Mouse (Mus musculus) embryonic facial prominence, embryonic 15.5 days (tissue): ENCODE data around the gene Cd200. TPM values are rescaled to one million over a fixed set of nuclear protein-coding genes. Genes with fewer than 3 reads are reported as not detected.
A peak's percentile ranks its signal among the peaks of the same experiment; 100 is the strongest.
"Not testable (repeated sequence)": the region's sequence is repeated elsewhere in the genome, so short reads cannot be mapped to it uniquely, and the experiment has no call there.

ENCODE experiments used
- ATAC-seq: fragments of 200-750 bp; cut with Nextera tagmentation; 2 replicates; pipeline ENCODE4 v1.8.0; 2017; ENCODE audit warnings: low read depth, moderate TSS enrichment; ENCODE audit not compliant: insufficient number of reproducible peaks, low FRiP score, low TSS enrichment
- H3K27ac ChIP-seq: fragments of 300-500 bp; sonication (generic); replicated peaks from 2 replicates; pipeline ENCODE4 v1.5.1; 2015; ENCODE audit warnings: mild to moderate bottlenecking, inconsistent platforms
- H3K27me3 ChIP-seq: fragments of 300-500 bp; sonication (generic); 2 replicates; pipeline ENCODE4 v1.6.1; 2015; ENCODE audit warnings: inconsistent platforms
- H3K36me3 ChIP-seq: fragments of 300-500 bp; sonication (generic); 2 replicates; pipeline ENCODE4 v1.6.1; 2015; ENCODE audit warnings: mild to moderate bottlenecking, inconsistent platforms
- H3K4me1 ChIP-seq: fragments of 300-500 bp; sonication (generic); 2 replicates; pipeline ENCODE4 v1.6.1; 2015; ENCODE audit warnings: inconsistent platforms
- H3K4me2 ChIP-seq: fragments of 300-500 bp; sonication (generic); replicated peaks from 2 replicates; pipeline ENCODE4 v1.6.1; 2015; ENCODE audit warnings: mild to moderate bottlenecking, inconsistent platforms
- H3K4me3 ChIP-seq: fragments of 300-500 bp; sonication (generic); replicated peaks from 2 replicates; pipeline ENCODE4 v1.5.1; 2015; ENCODE audit warnings: mild to moderate bottlenecking, inconsistent platforms
- H3K9ac ChIP-seq: fragments of 300-500 bp; sonication (generic); 2 replicates; pipeline ENCODE4 v1.6.1; 2015; ENCODE audit warnings: inconsistent platforms
- H3K9me3 ChIP-seq: fragments of 300-500 bp; sonication (generic); replicated peaks from 2 replicates; pipeline ENCODE4 v1.6.1; 2016; ENCODE audit warnings: inconsistent platforms
- WGBS: fragments of 180-500 bp; shearing (Covaris S2); methylation state at CpG from one replicate; pipeline ENCODE4 v1.1.7; 2015; 5-methylcytosine and 5-hydroxymethylcytosine counted together
- polyA plus RNA-seq: library from polyadenylated mRNA; unstranded; fragments of >200 nt; fragmentation: Nextera tagmentation; extraction: Ambion mirVana; gene quantifications from 2 replicates; pipeline ENCODE4 v1.2.1, GENCODE M21; 2015

The Cd200 gene
- polyA plus RNA-seq, 1 experiment from 2014 or later: 50.0 TPM

GRCm38 (mm10) chr16:45361450-45361849 is 47.4 kb downstream of the Cd200 start:
- no peaks in the 10 kb centered on the region for H3K36me3 ChIP-seq
- no peak overlapping the region for H3K4me2 ChIP-seq
- no peaks in the 10 kb centered on the region for H3K9me3 ChIP-seq
- ATAC-seq: no peak
- H3K9ac ChIP-seq: no peak overlapping the region
- H3K4me3 ChIP-seq: no peak overlapping the region
- H3K27ac ChIP-seq: no peak overlapping the region; the same call in 1 of the 2 replicates
- no peaks in the 10 kb centered on the region for H3K27me3 ChIP-seq
- no peaks in the 10 kb centered on the region for H3K4me1 ChIP-seq

- not testable (repeated sequence) for H3K36me3 ChIP-seq, H3K27ac ChIP-seq, H3K4me2 ChIP-seq, H3K9ac ChIP-seq, ATAC-seq, H3K4me3 ChIP-seq, H3K4me1 ChIP-seq, H3K27me3 ChIP-seq, H3K9me3 ChIP-seq
- 86% methylated on average over 5 of the region's 5 CpGs for WGBS
Observed at GRCm38 (mm10) chr16:45358441-45358840, 50.4 kb downstream of the Cd200 start.

GRCm38 (mm10) chr16:45357134-45357533 is 51.7 kb downstream of the Cd200 start:
- Histone ChIP-seq H3K4me1 (no peaks in the 10 kb centered on the region), H3K36me3 (no peaks in the 10 kb centered on the region), H3K4me2 (no peak overlapping the region), H3K9ac (no peak overlapping the region), H3K9me3 (no peaks in the 10 kb centered on the region), H3K27me3 (no peaks in the 10 kb centered on the region), H3K4me3 (no peak overlapping the region), H3K27ac (no peak overlapping the region)
- 41% methylated on average over 1 of the region's 1 CpGs for WGBS
- ATAC-seq: no peak

- Histone ChIP-seq H3K9ac (no peak overlapping the region), H3K4me3 (no peak overlapping the region), H3K4me1 (no peaks in the 10 kb centered on the region), H3K36me3 (no peaks in the 10 kb centered on the region), H3K9me3 (no peaks in the 10 kb centered on the region), H3K27ac (no peak overlapping the region), H3K27me3 (no peaks in the 10 kb centered on the region), H3K4me2 (no peak overlapping the region)
- peak; percentile 73; the same call in 1 of the 2 replicates for ATAC-seq
Observed at GRCm38 (mm10) chr16:45352875-45353274, 56.0 kb downstream of the Cd200 start.

GRCm38 (mm10) chr16:45350767-45351166 is 58.1 kb downstream of the Cd200 start:
- Histone ChIP-seq H3K9ac (no peak overlapping the region), H3K36me3 (no peaks in the 10 kb centered on the region), H3K4me2 (no peak overlapping the region), H3K27me3 (no peaks in the 10 kb centered on the region), H3K9me3 (no peaks in the 10 kb centered on the region), H3K4me1 (no peaks in the 10 kb centered on the region), H3K4me3 (no peak overlapping the region), H3K27ac (no peak overlapping the region)
- no peak for ATAC-seq
- 66% methylated on average over 4 of the region's 4 CpGs for WGBS

GRCm38 (mm10) chr16:45349523-45350298 is 59.1 kb downstream of the Cd200 start:
- 75% methylated on average over 3 of the region's 3 CpGs for WGBS
- Histone ChIP-seq H3K9me3 (no peaks in the 10 kb centered on the region), H3K4me2 (no peak overlapping the region), H3K4me1 (no peaks in the 10 kb centered on the region), H3K36me3 (no peaks in the 10 kb centered on the region), H3K27me3 (no peaks in the 10 kb centered on the region), H3K27ac (no peak overlapping the region), H3K9ac (no peak overlapping the region), H3K4me3 (no peak overlapping the region)
- ATAC-seq: no peak

GRCm38 (mm10) chr16:45348238-45348637 is 60.6 kb downstream of the Cd200 start:
- H3K4me2 ChIP-seq, H3K27me3 ChIP-seq, H3K9ac ChIP-seq, H3K9me3 ChIP-seq, ATAC-seq, H3K27ac ChIP-seq, H3K4me3 ChIP-seq, H3K4me1 ChIP-seq, H3K36me3 ChIP-seq: not testable (repeated sequence)
- 86% methylated on average over 9 of the region's 9 CpGs for WGBS

GRCm38 (mm10) chr16:45346930-45347387 is 61.9 kb downstream of the Cd200 start:
- H3K4me2 ChIP-seq: no peak overlapping the region
- no peak overlapping the region for H3K9ac ChIP-seq
- no peak for ATAC-seq
- H3K36me3 ChIP-seq: no peaks in the 10 kb centered on the region
- no peaks in the 10 kb centered on the region for H3K9me3 ChIP-seq
- H3K27ac ChIP-seq: no peak overlapping the region
- WGBS: 79% methylated on average over 5 of the region's 5 CpGs
- H3K27me3 ChIP-seq: no peaks in the 10 kb centered on the region
- no peak overlapping the region for H3K4me3 ChIP-seq
- H3K4me1 ChIP-seq: no peaks in the 10 kb centered on the region

GRCm38 (mm10) chr16:45346367-45346766 is 62.5 kb downstream of the Cd200 start:
- Histone ChIP-seq H3K27me3 (no peaks in the 10 kb centered on the region), H3K9me3 (no peaks in the 10 kb centered on the region), H3K4me2 (no peak overlapping the region), H3K9ac (no peak overlapping the region), H3K4me3 (no peak overlapping the region), H3K27ac (no peak overlapping the region), H3K36me3 (no peaks in the 10 kb centered on the region), H3K4me1 (no peaks in the 10 kb centered on the region)
- ATAC-seq: no peak
- WGBS: 88% methylated on average over 2 of the region's 2 CpGs

- Histone ChIP-seq H3K9me3 (no peaks in the 10 kb centered on the region), H3K27ac (no peak overlapping the region), H3K27me3 (no peaks in the 10 kb centered on the region), H3K4me1 (no peaks in the 10 kb centered on the region), H3K4me2 (no peak overlapping the region), H3K9ac (no peak overlapping the region), H3K36me3 (no peaks in the 10 kb centered on the region), H3K4me3 (no peak overlapping the region)
- ATAC-seq: no peak
- WGBS: 70% methylated on average over 2 of the region's 2 CpGs
Observed at GRCm38 (mm10) chr16:45344879-45345278, 64.0 kb downstream of the Cd200 start.

GRCm38 (mm10) chr16:45336478-45336877 is 72.4 kb downstream of the Cd200 start:
- WGBS: 38% methylated on average over 1 of the region's 1 CpGs
- Histone ChIP-seq H3K4me2 (no peak overlapping the region), H3K27me3 (no peaks in the 10 kb centered on the region), H3K27ac (no peak overlapping the region), H3K36me3 (no peaks in the 10 kb centered on the region), H3K4me3 (no peak overlapping the region), H3K4me1 (no peaks in the 10 kb centered on the region), H3K9ac (no peak overlapping the region), H3K9me3 (no peaks in the 10 kb centered on the region)
- peak; percentile 55; the same call in 1 of the 2 replicates for ATAC-seq

- 84% methylated on average over 5 of the region's 5 CpGs for WGBS
Observed at GRCm38 (mm10) chr16:45334891-45335290, 74.0 kb downstream of the Cd200 start.

More at GRCm38 (mm10) chr16:45334891-45335290, 74.0 kb downstream of the Cd200 start:
- Histone ChIP-seq H3K27me3 (no peaks in the 10 kb centered on the region), H3K27ac (no peak overlapping the region), H3K4me2 (no peak overlapping the region), H3K9ac (no peak overlapping the region), H3K36me3 (no peaks in the 10 kb centered on the region), H3K9me3 (no peaks in the 10 kb centered on the region), H3K4me3 (no peak overlapping the region), H3K4me1 (no peaks in the 10 kb centered on the region)
- ATAC-seq: no peak
